Mouse (Mus musculus): ENCODE data around the gene Megf8.
A peak's percentile ranks its signal among the peaks of the same experiment; 100 is the strongest.

Megf8 gene

DNA sequence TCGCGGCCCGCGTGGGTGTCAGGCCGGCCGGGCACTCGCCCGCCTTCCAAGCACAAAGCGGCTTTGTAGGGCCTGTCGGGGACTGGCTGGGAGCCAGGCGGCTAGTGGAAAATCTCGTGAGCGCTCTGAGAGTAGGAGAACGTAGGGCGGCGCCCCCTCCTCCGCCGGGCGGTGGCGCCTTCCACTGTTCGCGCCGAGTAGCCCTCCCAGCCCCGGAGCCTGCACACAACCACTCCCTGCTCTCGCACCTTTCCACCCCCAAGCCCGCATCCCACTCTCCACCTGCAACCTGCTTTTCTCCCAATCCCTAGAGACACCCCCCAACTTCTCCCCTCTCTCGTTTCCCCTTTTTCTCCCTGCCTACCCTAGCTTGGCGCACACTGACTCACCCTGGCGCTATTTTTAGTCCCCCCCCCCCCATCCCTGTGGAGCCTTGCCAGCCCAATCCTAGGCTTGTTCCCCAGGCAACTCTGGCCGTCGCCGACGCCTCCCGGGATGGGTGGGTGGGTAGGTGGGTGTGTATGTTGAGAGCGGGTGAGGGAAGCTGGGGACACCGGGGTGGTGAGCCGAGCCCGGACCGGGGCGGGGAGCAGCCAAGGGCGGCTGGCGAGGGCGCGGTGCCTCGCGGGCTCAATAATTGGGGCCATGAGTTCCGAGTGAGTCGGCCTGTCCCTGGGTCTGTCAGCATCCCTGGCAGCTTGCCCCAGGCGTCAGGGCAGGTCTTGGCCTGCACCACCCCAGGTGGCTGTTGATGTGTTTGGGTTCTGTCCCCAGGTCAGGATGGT lies 37.7 kb upstream of the Megf8 start:
- peak; percentile 94 for DNase-seq

DNA sequence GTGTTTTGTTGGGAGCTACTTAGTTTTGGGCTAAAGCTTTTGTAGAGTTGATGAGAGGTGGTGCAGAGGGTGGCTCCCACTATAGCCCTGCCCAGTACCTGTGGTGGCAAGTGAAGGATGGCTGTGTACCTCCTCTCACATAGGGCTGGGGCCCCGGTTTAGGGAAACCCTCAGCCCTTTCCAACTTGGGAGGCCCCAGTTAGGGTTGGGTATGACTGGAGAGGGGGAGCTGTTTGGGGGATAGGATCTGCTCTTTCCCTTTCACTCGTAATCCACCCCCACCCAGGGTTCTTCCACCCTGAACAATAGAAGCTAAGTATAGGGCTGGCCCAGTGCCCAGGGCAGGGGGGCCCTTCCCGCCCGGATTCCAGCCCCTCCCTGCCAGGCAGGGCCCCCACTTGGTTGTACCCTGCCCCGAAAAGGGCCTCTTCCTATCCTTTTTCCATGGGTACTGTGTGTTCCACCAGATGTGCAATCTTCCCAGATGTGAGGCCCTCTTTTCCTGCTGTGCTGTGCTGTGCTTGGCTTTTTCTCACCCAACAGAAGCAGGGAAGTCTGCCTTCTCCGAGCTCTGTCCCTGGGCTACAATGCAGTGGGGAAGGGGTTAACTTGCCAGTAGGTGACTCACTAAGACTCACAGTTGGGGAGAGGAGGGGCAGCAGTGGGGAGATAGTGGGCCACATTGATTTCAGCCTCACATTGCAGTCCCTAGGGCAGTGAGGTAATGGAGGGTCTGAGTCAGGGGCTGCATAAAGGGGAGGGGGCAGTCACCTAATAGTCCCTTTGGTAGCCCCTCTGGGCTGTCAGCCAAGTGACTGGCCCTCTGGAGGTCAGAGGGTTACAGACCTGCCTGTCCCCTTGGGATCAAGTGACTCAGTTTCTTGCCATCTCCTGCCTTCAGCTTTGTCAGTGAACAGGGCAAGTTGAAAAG lies 36.8 kb upstream of the Megf8 start:
- peak; percentile 84 for DNase-seq

DNA sequence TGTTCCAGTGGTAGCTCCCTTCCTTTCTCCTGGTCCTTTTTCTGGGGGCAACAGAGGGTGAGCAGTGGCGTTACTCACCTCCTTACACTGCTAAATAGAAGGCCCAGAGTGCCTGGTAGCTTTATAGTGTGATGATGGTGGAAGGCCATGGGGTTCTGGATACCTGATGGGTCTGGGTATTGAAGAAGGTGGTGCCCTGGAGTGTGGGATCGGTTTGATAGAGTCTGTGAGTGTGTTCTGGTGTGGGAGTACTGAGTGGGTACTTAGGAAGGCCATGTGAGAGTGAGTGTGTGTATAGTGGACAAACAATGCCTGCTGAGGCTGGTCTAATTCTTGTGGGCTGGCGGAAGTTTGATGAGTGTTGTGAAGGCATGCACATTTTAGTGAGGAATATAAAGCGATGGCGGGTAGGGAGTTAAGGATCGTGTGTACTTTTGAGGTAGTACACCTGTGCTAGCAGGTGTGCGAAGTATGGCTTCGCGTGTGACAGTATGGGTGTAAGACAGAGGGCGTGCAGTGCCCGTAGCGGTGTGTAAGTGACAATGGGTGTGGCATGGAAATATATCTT lies 35.7 kb upstream of the Megf8 start:
- no peak for DNase-seq

DNA sequence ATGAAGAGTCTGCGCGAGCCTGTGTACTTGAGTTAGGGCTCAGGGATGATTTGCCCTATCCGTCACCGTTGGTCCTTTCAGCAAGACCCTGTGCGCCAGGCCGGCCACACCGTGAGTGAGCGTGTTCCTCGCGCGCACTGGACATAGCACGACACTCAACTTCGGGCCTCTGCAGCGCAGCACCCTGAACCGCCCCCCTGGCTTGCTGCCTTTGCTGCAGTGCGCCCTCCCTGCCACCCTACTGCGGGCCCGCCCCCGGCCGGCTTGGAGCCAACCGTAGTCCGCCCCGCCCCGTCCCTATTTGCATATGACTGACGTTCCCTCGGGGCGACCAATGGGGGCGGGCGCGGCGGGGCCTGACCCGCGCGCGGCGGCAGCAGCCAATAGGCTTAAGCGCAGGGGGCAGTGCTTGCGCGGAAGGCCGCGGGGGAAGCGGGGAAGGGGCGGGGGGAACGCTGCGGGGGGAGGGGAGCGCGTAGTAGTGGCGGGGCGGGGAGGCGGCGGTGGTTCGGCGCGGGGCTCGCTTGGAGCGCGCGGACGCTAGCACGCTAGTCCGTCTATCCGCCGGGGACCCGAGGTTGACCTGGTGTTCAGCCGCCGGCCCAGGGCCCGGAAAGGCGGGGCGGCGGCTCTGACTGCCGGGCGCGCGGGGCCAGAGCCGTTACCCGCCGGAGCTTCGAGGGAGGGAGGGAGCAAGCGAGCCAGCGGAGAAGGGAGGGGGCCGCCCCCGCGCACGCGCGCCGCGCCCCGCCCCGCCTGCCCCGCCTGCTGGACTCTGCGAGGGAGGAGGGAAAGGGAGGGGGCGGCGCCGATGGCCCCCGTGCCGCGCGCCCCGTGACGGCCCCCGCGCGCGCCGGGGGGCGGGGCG lies 35.0 kb upstream of the Megf8 start:
- DNase-seq = peak; percentile 99

DNA sequence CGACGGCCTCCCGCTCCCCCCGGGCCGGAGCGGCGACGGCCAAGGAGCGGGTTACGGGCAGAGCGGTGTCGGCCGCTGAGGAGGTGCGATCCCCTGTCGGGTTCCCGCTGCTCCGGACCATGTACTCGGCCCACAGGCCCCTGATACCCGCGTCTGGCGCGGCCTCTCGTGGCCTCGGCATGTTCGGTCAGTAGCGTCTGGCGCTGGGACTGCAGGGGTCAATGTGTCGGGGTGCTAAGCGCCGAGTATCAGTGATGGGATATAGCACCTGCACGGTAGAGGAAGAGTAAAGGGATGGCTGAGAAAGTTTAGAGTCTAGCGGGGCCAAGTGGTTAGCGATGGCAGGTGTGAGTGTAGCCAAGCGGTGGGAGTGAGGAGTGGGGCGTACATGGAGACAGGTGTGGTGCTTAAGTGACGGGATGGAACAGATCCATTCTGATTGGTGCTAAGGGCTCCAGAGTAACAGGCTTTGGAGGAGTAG lies 34.2 kb upstream of the Megf8 start:
- peak; percentile 64 for DNase-seq

DNA sequence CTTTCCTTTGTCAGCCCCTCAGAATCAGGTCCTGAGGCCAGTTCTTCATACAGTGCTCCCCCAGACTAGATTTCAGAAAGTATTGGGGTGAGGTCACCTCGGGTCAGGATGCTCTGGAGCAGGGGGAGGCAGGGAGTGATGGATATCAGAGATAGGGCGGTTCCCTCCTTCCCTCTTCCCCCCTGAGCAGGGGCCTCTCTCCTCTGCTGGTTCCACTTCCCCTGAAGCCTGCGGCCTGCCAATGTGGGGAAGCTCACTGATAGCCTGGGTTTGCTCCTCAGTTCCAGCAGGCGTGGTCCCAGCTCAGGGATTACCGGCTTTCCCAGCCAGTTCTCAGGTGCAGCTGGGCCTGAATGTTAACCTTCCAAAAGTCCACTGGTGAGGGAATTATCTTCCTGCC lies 33.3 kb upstream of the Megf8 start:
- DNase-seq = peak; percentile 26

DNA sequence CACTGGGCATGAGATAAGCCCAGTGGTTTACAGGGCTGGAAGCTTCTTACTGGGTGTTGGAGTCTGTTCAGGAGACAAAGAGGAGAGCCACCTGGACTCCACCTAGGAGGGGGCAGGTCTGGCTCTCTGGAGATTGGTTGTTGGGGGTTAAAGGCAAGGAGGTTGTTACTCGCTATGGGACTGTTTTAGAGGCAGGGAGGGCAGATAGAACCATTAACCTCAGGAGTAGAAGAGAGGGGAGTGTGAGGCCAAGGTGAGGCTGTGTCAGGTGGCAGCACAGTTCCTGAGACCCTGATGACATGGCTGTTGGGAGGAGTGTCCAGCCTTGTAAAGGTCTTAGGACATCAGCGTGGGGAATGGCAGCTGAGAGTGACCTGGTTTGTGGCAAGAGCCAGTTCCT lies 32.8 kb upstream of the Megf8 start:
- DNase-seq = peak; percentile 3

DNA sequence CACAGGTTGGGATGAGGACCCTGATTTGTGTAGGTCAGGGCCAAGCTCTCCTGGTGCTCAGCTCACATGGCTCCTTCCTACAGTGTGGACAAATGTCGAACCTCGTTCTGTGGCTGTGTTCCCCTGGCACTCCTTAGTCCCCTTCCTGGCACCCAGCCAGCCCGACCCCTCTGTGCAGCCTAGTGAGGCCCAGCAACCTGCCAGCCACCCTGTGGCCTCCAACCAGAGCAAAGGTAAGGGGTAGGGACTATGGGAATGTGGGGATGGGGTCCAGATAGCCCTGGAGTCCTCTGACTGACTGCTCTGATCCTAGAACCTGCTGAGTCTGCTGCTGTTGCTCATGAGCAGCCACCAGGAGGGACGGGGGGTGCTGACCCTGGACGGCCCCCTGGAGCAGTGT lies 32.2 kb upstream of the Megf8 start:
- DNase-seq = peak; percentile 13

DNA sequence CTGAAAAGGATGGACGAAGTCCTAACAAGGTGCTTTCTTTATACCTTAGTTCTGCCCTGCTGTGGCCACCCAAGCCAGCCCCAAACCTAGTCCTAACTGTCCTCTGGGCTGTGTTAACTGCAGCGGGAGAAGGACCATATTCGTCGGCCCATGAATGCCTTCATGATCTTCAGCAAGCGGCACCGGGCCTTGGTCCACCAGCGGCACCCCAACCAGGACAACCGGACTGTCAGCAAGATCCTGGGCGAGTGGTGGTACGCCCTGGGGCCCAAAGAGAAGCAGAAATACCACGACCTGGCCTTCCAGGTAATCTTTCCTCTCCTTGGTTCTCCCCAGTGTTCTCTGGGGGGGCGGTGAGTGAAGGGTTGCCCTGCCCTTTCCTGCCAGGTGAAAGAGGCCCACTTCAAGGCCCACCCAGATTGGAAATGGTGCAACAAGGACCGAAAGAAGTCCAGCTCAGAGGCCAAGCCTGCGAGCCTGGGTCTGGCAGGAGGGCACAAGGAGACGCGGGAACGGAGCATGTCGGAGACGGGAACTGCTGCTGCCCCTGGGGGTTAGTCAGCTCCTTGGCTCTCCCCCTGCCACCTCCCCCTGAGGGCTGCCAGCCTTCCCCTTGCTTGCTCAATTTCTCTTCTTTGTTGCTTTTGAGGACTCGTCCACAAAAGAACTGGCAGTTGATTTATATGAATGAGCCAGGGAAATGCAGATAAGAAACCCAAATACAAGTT lies 31.3 kb upstream of the Megf8 start:
- no peak for DNase-seq

DNA sequence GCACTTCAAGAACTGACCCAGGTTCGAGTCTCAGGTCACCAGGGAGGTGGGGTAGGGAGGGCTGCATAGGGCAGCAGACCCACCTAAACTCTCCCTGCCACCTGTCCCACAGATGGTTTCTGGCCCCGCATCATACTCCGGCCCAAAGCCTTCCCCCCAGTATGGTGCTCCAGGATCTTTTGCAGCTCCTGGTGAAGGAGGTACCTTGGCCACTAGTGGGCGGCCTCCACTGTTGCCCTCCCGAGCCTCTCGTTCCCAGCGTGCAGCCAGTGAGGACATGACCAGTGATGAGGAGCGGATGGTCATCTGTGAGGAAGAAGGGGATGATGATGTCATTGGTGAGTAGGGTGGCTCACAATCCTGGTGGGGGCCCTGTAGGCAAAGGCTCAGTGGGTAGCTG lies 30.0 kb upstream of the Megf8 start:
- peak; percentile 4 for DNase-seq

DNA sequence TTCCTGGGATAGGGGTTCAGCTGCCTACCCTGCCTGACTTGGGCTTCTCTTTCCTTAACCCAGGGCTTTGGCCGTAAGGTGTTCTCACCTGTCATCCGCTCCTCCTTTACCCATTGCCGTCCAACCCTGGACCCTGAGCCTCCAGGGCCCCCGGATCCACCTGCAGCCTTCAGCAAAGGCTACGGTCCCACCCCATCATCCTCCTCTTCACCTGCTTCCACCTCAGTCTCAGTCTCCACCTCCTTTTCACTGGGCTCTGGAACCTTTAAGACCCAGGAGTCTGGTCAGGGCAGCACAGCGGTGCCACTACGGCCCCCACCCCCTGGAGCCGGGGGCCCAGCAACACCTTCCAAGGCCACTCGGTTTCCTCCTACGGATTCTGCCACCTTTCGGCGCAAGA lies 29.0 kb upstream of the Megf8 start:
- no peak for DNase-seq

DNA sequence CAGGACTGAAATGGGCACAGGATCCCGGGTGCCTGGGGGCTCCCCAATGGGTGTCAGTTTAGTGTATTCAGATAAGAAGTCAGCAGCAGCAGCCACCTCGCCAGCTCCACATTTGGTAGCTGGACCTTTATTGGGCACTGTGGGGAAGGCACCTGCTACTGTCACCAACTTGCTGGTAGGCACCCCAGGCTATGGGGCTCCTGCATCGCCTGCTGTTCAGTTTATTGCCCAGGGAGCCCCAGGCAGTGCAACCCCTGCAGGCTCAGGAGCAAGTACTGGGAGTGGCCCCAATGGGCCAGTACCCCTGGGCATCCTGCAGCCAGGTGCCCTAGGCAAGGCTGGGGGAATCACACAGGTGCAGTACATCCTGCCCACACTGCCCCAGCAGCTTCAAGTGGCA lies 28.2 kb upstream of the Megf8 start:
- DNase-seq = no peak

DNA sequence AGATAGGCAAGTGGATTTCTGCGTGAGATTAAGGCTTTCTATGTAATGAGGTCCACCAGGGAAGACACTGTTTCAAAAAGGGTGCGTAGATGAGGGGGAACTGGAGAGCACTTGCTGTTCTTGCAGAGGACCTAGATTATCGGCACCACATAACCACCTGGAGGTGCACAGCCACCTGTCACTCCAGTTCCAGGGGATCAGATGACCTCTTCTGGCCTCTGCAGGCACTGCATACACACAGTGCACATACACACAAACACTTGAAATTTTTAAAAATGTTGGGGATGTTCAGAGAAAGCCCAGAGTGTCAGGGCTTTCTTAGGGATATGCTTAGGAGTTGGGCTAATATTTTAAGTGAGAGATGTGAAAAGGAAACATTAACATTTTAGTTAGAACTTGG lies 27.0 kb upstream of the Megf8 start:
- peak; percentile 3 for DNase-seq

DNA sequence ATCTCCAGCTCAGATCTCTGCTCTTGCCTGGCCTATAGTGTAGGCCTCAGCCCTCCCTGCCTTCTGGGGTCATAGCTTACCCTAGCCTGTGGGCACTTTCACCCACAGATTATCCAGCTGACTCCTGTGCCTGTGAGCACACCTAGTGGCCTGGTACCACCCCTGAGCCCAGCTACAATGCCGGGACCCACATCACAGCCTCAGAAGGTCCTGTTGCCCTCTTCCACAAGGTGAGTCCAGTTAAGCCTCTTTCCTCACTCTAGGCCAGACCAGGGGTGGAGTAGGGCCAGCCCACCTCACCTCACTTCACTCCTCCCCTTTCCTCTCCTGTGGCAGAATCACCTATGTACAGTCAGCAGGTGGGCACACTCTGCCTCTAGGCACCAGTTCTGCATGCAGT lies 26.5 kb upstream of the Megf8 start:
- no peak for DNase-seq

DNA sequence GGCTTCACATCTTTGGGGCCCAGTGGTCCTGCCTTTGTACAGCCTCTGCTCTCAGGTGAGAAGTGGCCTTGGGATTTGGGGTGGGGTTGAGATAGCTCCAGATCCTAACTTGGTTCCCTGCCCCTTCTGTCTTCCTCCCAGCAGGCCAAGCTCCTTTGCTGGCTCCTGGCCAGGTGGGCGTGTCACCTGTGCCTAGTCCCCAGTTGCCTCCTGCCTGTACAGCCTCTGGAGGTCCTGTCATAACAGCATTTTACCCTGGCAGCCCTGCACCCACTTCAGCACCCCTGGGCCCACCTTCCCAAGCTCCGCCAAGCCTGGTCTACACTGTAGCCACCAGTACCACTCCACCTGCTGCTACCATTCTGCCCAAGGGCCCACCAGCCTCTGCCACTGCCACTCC lies 26.1 kb upstream of the Megf8 start:
- peak; percentile 57 for DNase-seq

DNA sequence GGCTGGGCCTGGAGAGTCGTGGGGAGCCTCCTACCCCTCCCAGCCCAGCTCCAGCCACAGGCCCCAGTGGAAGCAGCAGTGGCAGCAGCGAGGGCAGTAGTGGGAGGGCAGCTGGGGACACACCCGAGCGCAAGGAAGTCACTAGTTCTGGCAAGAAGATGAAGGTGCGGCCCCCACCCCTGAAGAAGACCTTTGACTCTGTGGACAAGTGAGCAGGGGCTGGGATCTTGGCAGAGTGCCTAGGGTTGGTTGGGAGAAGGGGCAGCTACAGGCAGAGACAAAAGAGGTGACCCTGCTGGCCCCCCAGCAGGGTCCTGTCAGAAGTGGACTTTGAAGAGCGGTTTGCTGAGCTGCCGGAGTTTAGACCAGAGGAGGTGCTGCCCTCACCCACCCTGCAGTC lies 24.9 kb upstream of the Megf8 start:
- DNase-seq = peak; percentile 19

DNA sequence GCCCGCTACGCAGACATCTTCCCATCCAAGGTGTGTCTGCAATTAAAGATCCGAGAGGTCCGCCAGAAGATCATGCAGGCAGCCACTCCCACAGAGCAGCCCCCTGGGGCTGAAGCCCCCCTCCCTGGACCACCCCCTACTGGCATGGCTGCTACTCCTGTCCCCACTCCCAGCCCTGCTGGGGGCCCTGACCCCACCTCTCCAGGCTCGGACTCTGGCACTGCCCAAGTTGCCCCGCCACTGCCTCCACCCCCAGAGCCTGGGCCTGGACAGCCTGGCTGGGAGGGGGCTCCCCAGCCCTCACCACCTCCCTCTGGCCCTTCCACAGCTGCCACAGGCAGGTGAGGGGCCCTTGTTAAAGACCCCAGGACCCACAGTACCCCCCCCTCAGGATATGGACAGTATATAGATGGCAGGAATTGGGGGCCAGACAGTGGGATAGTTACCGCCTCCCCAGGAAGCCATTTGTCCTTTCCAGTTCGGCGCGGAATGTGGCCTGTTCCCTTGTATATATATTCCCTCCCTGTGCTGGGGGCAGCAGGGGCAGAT lies 23.7 kb upstream of the Megf8 start:
- DNase-seq = peak; percentile 4

DNA sequence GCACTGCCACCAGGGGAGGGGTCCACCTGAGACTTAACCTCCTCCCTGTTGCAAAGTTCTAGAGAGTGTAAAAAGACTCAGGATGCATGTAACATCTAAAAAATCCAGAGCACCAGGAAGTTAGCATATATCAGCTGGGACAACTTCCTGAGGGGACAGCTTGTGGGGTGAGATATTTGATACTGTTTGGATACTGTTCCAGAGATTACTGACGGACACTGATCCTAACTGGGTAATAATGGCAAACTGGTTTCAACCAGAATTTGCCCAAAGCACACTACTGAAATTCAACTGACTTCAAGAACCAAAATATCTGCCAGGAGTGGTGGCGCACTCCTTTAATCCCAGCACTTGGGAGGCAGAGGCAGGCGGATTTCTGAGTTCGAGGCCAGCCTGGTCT lies 22.5 kb upstream of the Megf8 start:
- no peak for DNase-seq

DNA sequence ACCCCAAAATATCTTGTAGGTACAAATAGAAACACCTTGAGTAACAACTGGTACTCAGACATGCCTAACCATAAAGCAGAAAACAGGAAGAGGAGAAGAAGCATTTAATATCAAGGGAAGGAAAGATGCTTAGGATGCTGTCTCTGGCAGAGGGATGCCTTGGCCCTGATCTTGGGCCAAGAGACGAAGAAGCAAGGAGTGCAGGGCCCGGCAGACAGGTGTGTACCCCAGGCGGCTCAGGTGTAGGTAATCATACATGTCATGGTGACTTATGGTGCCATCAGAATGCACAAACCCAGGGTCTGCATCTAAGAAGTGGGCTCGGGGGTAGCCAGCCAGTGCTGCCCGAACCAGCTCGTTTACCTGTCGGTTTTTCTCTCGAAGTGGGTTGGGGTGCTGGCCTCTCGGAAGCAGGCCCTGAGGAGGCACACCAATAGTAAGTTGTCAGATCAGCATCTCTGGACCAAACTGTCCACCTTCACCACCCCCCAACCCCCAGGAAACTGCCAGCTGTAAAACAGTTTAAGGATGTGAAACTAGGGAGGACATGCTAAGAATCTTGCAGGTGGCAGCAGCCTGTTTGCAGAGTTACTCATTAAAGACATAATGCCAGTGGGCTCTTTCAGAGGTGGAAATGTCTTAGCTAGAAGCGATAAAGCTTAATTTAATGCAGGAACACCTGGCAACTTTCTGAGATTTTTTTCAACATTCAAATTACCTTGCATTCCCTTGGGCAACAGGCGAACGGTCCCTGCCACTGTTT lies 21.8 kb upstream of the Megf8 start:
- peak; percentile 2 for DNase-seq

DNA sequence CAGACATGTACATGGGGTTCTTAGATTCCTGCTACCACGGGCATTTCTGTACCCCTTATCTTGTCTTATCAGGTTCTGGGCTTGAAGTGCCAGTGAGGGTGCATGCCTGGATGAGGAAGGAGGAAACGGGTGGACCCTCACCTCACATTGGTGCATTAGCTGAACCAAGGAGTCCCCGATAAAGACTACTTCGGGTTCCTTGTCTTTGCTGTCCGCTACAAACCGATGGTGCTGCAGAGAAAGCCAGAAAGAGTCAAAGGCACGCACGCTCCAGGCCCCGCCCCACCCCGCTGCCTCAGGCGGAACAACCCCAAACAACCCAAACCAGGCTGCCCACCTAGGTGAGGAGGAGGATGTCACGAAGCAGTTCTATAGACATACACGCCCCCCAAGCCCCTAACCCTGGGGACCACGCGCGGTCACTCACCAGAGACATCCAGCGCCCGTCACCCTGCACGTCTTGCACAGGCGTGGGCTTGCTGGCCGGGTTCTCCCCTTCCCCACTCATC lies 20.0 kb upstream of the Megf8 start:
- peak; percentile 53 for DNase-seq
